Mouse (Mus musculus) ovary, postnatal 10 days (tissue): ENCODE measurements around the gene Gm3512.
"Not testable (repeated sequence)": the region's sequence is repeated elsewhere in the genome, so short reads cannot be mapped to it uniquely, and the experiment has no call there.

Experiments
- DNase-seq: peaks from one replicate; pipeline ENCODE4 v3.0.0; 2022; ENCODE audit warnings: low spot score

Gm3512 gene

GRCm38 (mm10) chr14:7174483-7174971, at the start of gene Gm3512:
Gene Gm3512, minus strand, starts transcription at chr14:7174533.
- DNase-seq: not testable (repeated sequence)

GRCm38 (mm10) chr14:7200070-7200469, 25.7 kb upstream of the Gm3512 start:
- not testable (repeated sequence) for DNase-seq

GRCm38 (mm10) chr14:7194440-7194839, 20.1 kb upstream of the Gm3512 start, which contains the start of gene Gm16434:
Gene Gm16434, minus strand, starts transcription at chr14:7194540.
- DNase-seq: not testable (repeated sequence)

- DNase-seq: not testable (repeated sequence)
These were observed 49.0 kb downstream of the Gm3512 start, which contains the start of gene Gm6676 for GRCm38 (mm10) chr14:7125312-7125711. Gene Gm6676, minus strand, starts transcription at chr14:7125412.

- not testable (repeated sequence) for DNase-seq
These were observed 69.1 kb downstream of the Gm3512 start for GRCm38 (mm10) chr14:7105124-7105802.
